Mouse (Mus musculus): ENCODE results near the gene A630076J17Rik. TPM values are rescaled to one million over a fixed set of nuclear protein-coding genes. Genes with fewer than 3 reads are reported as not detected.
A peak's percentile ranks its signal among the peaks of the same experiment; 100 is the strongest.

Gene A630076J17Rik
- polyA plus RNA-seq, 1 experiment from 2014 or later, result not detected

- Histone ChIP-seq H3K4me1 (peaks cover 16% of the 10 kb centered on the region; the same call in 1 of the 2 replicates), H3K27ac (no peak overlapping the region), H3K9me3 (no peaks in the 10 kb centered on the region), H3K4me3 (no peak overlapping the region), H3K36me3 (no peaks in the 10 kb centered on the region), H3K27me3 (ENCODE audit: insufficient read depth, poor library complexity, severe bottlenecking) (no peaks in the 10 kb centered on the region; the same call in 1 of the 2 replicates)
- DNase-seq (ENCODE audit: low spot score), result no peak
- 59% methylated on average over 7 of the region's 7 CpGs for WGBS
Observed at GRCm38 (mm10) chr3:107207625-107208253, 22.7 kb upstream of the A630076J17Rik start.

- no peaks in the 10 kb centered on the region for H3K9me3 ChIP-seq
- H3K27ac ChIP-seq, result no peak overlapping the region
- H3K4me3 ChIP-seq, result no peak overlapping the region
- H3K27me3 ChIP-seq (ENCODE audit: insufficient read depth, poor library complexity, severe bottlenecking), result peaks cover 14% of the 10 kb centered on the region; the same call in 1 of the 2 replicates
- DNase-seq (ENCODE audit: low spot score), result no peak
- 72% methylated on average over 5 of the region's 5 CpGs for WGBS
- H3K4me1 ChIP-seq, result no peaks in the 10 kb centered on the region
- no peaks in the 10 kb centered on the region for H3K36me3 ChIP-seq
Observed at GRCm38 (mm10) chr3:107214606-107215005, 15.8 kb upstream of the A630076J17Rik start.

- Histone ChIP-seq H3K4me3 (no peak overlapping the region), H3K27ac (no peak overlapping the region), H3K36me3 (no peaks in the 10 kb centered on the region), H3K4me1 (no peaks in the 10 kb centered on the region), H3K27me3 (ENCODE audit: insufficient read depth, poor library complexity, severe bottlenecking) (peaks cover 14% of the 10 kb centered on the region; the same call in 1 of the 2 replicates), H3K9me3 (no peaks in the 10 kb centered on the region)
- WGBS, result 70% methylated on average over 8 of the region's 8 CpGs
- no peak for DNase-seq (ENCODE audit: low spot score)
Observed at GRCm38 (mm10) chr3:107216400-107217100, 13.9 kb upstream of the A630076J17Rik start.

- Histone ChIP-seq H3K9me3 (no peaks in the 10 kb centered on the region), H3K27me3 (ENCODE audit: insufficient read depth, poor library complexity, severe bottlenecking) (peaks cover 14% of the 10 kb centered on the region; the same call in 1 of the 2 replicates), H3K4me3 (no peak overlapping the region), H3K4me1 (no peaks in the 10 kb centered on the region), H3K27ac (no peak overlapping the region), H3K36me3 (no peaks in the 10 kb centered on the region)
- no peak for DNase-seq (ENCODE audit: low spot score)
- WGBS, result 80% methylated on average over 3 of the region's 3 CpGs
Observed at GRCm38 (mm10) chr3:107217101-107217480, 13.3 kb upstream of the A630076J17Rik start.

GRCm38 (mm10) chr3:107218572-107218971 is 11.8 kb upstream of the A630076J17Rik start:
- Histone ChIP-seq H3K27me3 (ENCODE audit: insufficient read depth, poor library complexity, severe bottlenecking) (peaks cover 14% of the 10 kb centered on the region; the same call in 1 of the 2 replicates), H3K4me1 (no peaks in the 10 kb centered on the region), H3K9me3 (no peaks in the 10 kb centered on the region), H3K4me3 (no peak overlapping the region), H3K27ac (no peak overlapping the region), H3K36me3 (no peaks in the 10 kb centered on the region)
- 88% methylated on average over 7 of the region's 7 CpGs for WGBS
- DNase-seq (ENCODE audit: low spot score), result no peak

- no peak for DNase-seq (ENCODE audit: low spot score)
- H3K4me3 ChIP-seq, result no peak within 1 kb of the TSS
- 75% methylated on average over 10 of the region's 10 CpGs for WGBS
- no peak within 1 kb of the TSS for H3K27ac ChIP-seq
- H3K27me3 ChIP-seq (ENCODE audit: insufficient read depth, poor library complexity, severe bottlenecking), result peaks cover 14% of the 10 kb centered on the region; the same call in 1 of the 2 replicates
- no peaks in the 10 kb centered on the region for H3K9me3 ChIP-seq
- H3K36me3 ChIP-seq, result no peaks in the 10 kb centered on the region
- H3K4me1 ChIP-seq, result no peaks in the 10 kb centered on the region
Observed at GRCm38 (mm10) chr3:107221608-107222007, 8.8 kb upstream of the A630076J17Rik start, which contains the start of gene Cym. Gene Cym (minus strand): TSS chr3:107221732.

GRCm38 (mm10) chr3:107223230-107223629 is 7.2 kb upstream of the A630076J17Rik start:
- 0 out of 2 replicates have a peak, but pooled peaks cover 8% of the 10 kb centered on the region for H3K27me3 ChIP-seq (ENCODE audit: insufficient read depth, poor library complexity, severe bottlenecking)
- no peaks in the 10 kb centered on the region for H3K9me3 ChIP-seq
- DNase-seq (ENCODE audit: low spot score), result no peak
- no peaks in the 10 kb centered on the region for H3K4me1 ChIP-seq
- WGBS, result 50% methylated on average over 1 of the region's 1 CpGs
- H3K27ac ChIP-seq, result no peak overlapping the region
- no peak overlapping the region for H3K4me3 ChIP-seq
- no peaks in the 10 kb centered on the region for H3K36me3 ChIP-seq

- Histone ChIP-seq H3K27me3 (ENCODE audit: insufficient read depth, poor library complexity, severe bottlenecking) (0 out of 2 replicates have a peak, but pooled peaks cover 4% of the 10 kb centered on the region), H3K36me3 (no peaks in the 10 kb centered on the region), H3K27ac (no peak overlapping the region), H3K9me3 (no peaks in the 10 kb centered on the region), H3K4me1 (peaks cover 3% of the 10 kb centered on the region; the same call in 1 of the 2 replicates), H3K4me3 (no peak overlapping the region)
- DNase-seq (ENCODE audit: low spot score), result no peak
- 82% methylated on average over 5 of the region's 5 CpGs for WGBS
Observed at GRCm38 (mm10) chr3:107225820-107226219, 4.6 kb upstream of the A630076J17Rik start.

GRCm38 (mm10) chr3:107229221-107229620 is 1.2 kb upstream of the A630076J17Rik start:
- H3K4me3 ChIP-seq, result no peak overlapping the region
- no peak for DNase-seq (ENCODE audit: low spot score)
- peaks cover 3% of the 10 kb centered on the region; the same call in 1 of the 2 replicates for H3K4me1 ChIP-seq
- WGBS, result 67% methylated on average over 5 of the region's 5 CpGs
- H3K27me3 ChIP-seq (ENCODE audit: insufficient read depth, poor library complexity, severe bottlenecking), result peaks cover 20% of the 10 kb centered on the region
- H3K27ac ChIP-seq, result no peak overlapping the region
- no peaks in the 10 kb centered on the region for H3K36me3 ChIP-seq
- no peaks in the 10 kb centered on the region for H3K9me3 ChIP-seq

GRCm38 (mm10) chr3:107229822-107230221 is 592 bp upstream of the A630076J17Rik start:
- no peak overlapping the region for H3K27ac ChIP-seq
- DNase-seq (ENCODE audit: low spot score), result no peak
- H3K4me3 ChIP-seq, result no peak overlapping the region
- H3K4me1 ChIP-seq, result peaks cover 3% of the 10 kb centered on the region; the same call in 1 of the 2 replicates
- peaks cover 20% of the 10 kb centered on the region for H3K27me3 ChIP-seq (ENCODE audit: insufficient read depth, poor library complexity, severe bottlenecking)
- WGBS, result 51% methylated on average over 5 of the region's 5 CpGs
- H3K9me3 ChIP-seq, result no peaks in the 10 kb centered on the region
- H3K36me3 ChIP-seq, result no peaks in the 10 kb centered on the region

- DNase-seq (ENCODE audit: low spot score), result no peak
- peaks cover 3% of the 10 kb centered on the region; the same call in 1 of the 2 replicates for H3K4me1 ChIP-seq
- H3K27ac ChIP-seq, result no peak overlapping the region
- H3K27me3 ChIP-seq (ENCODE audit: insufficient read depth, poor library complexity, severe bottlenecking), result peaks cover 20% of the 10 kb centered on the region
- WGBS, result 69% methylated on average over 4 of the region's 4 CpGs
- no peaks in the 10 kb centered on the region for H3K9me3 ChIP-seq
- no peak overlapping the region for H3K4me3 ChIP-seq
- H3K36me3 ChIP-seq, result no peaks in the 10 kb centered on the region
Observed at GRCm38 (mm10) chr3:107231202-107231601, 788 bp downstream of the A630076J17Rik start.

GRCm38 (mm10) chr3:107233351-107233813 is 3.0 kb downstream of the A630076J17Rik start:
- peaks cover 3% of the 10 kb centered on the region; the same call in 1 of the 2 replicates for H3K4me1 ChIP-seq
- no peaks in the 10 kb centered on the region for H3K9me3 ChIP-seq
- no peak overlapping the region for H3K4me3 ChIP-seq
- peak; percentile 81 for DNase-seq (ENCODE audit: low spot score)
- no peaks in the 10 kb centered on the region for H3K36me3 ChIP-seq
- WGBS, result 10% methylated on average over 11 of the region's 11 CpGs
- no peak overlapping the region for H3K27ac ChIP-seq
- H3K27me3 ChIP-seq (ENCODE audit: insufficient read depth, poor library complexity, severe bottlenecking), result peaks cover 20% of the 10 kb centered on the region

- H3K4me3 ChIP-seq, result no peak overlapping the region
- H3K27ac ChIP-seq, result no peak overlapping the region
- 24% methylated on average over 2 of the region's 2 CpGs for WGBS
- H3K27me3 ChIP-seq (ENCODE audit: insufficient read depth, poor library complexity, severe bottlenecking), result peaks cover 20% of the 10 kb centered on the region
- H3K4me1 ChIP-seq, result peaks cover 3% of the 10 kb centered on the region; the same call in 1 of the 2 replicates
- H3K9me3 ChIP-seq, result no peaks in the 10 kb centered on the region
- no peak for DNase-seq (ENCODE audit: low spot score)
- H3K36me3 ChIP-seq, result no peaks in the 10 kb centered on the region
Observed at GRCm38 (mm10) chr3:107233945-107234344, 3.5 kb downstream of the A630076J17Rik start.

Measured in heart, embryonic 10.5 days (tissue).